Mouse (Mus musculus): Measurements from ENCODE around the gene Slc23a2.

Slc23a2 gene

DNA sequence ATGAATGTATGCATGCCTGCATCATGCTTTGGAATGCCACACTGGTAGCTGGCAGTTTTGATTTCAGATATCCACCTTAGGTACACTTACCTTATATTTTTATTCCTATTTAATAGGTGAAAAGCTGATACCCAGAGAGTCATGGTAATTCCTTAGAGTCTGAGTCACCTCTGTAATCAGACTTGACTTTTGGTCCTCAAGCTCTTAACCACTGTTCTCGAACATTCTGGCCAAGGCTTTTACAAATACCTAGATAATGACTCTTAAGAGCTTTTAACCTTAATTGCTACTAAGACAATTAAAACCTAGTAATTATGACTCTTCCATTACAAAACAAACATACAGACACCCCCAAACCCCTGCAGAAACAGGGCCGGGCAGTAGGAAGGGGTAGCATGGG, 51.2 kb downstream of the Slc23a2 start:
- Histone ChIP-seq H3K9me3 (ENCODE audit: low read length) (no peaks in the 10 kb centered on the region), H3K27me3 (ENCODE audit: insufficient read depth, low read length) (no peaks in the 10 kb centered on the region), H3K4me3 (replicated peaks; ENCODE audit: low read length) (no peak overlapping the region), H3K4me1 (replicated peaks; ENCODE audit: low read depth, low read length) (peaks cover 13% of the 10 kb centered on the region), H3K36me3 (ENCODE audit: insufficient read depth, low read length) (peaks cover 75% of the 10 kb centered on the region)
- no peak for TF ChIP-seq CTCF (conservative IDR thresholded peaks at IDR 0.05; ENCODE audit: low read length)
- no peak for TF ChIP-seq POU5F1 (IDR thresholded peaks at IDR 0.05; ENCODE audit: borderline replicate concordance, low read length)
- no peak for TF ChIP-seq NANOG (IDR thresholded peaks at IDR 0.05; ENCODE audit: borderline replicate concordance, low read length)

DNA sequence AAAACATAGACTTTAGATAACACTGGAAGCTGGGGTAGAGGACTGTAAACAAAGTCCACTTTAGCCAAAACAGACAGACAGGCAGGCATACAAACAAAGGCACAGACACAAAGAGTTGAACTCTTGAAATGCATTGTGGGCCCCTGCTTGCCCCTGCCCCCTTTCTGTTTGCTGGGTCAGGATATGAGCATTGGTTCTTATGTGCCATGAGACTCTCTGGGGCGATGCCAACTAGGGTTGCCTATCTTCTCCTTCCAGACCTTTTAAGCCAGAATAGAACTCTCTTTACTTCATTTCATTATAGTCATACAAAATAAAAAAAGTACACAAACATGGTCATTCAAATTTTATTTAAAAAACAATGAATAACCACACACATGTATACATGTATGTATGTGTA, 51.6 kb downstream of the Slc23a2 start:
- Histone ChIP-seq H3K4me1 (replicated peaks; ENCODE audit: low read depth, low read length) (peaks cover 13% of the 10 kb centered on the region), H3K4me3 (replicated peaks; ENCODE audit: low read length) (no peak overlapping the region), H3K36me3 (ENCODE audit: insufficient read depth, low read length) (peaks cover 75% of the 10 kb centered on the region), H3K27me3 (ENCODE audit: insufficient read depth, low read length) (no peaks in the 10 kb centered on the region), H3K9me3 (ENCODE audit: low read length) (no peaks in the 10 kb centered on the region)
- TF ChIP-seq CTCF (conservative IDR thresholded peaks at IDR 0.05; ENCODE audit: low read length) = no peak

DNA sequence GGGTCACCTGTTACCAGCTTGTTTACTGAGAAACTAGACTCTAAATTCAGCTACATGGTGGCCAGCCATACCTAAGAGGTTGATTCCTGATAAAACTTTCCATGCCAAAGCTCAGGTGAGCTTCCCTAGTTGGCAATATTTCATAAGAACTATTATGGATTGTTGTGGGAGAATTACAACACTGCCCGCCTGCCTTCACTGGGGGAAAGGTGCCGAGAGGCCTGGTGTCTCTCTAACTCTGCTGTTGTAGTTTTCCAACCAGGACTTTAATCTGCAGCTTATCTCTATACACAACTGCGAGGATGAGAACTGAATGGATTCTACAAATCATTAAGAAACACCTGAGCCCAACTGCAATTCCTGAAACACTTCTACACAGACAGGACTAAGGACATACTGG, 52.2 kb downstream of the Slc23a2 start:
- H3K27me3 ChIP-seq (ENCODE audit: insufficient read depth, low read length) = no peaks in the 10 kb centered on the region
- peaks cover 77% of the 10 kb centered on the region for H3K36me3 ChIP-seq (ENCODE audit: insufficient read depth, low read length)
- no peak overlapping the region for H3K4me3 ChIP-seq (replicated peaks; ENCODE audit: low read length)
- no peak for TF ChIP-seq POU5F1 (IDR thresholded peaks at IDR 0.05; ENCODE audit: borderline replicate concordance, low read length)
- no peak for TF ChIP-seq NANOG (IDR thresholded peaks at IDR 0.05; ENCODE audit: borderline replicate concordance, low read length)
- TF ChIP-seq CTCF (conservative IDR thresholded peaks at IDR 0.05; ENCODE audit: low read length) = no peak
- no peaks in the 10 kb centered on the region for H3K9me3 ChIP-seq (ENCODE audit: low read length)
- H3K4me1 ChIP-seq (replicated peaks; ENCODE audit: low read depth, low read length) = peaks cover 13% of the 10 kb centered on the region

GRCm38 (mm10) chr2:132091749-132092148, 53.2 kb downstream of the Slc23a2 start:
- H3K27me3 ChIP-seq (ENCODE audit: insufficient read depth, low read length) = no peaks in the 10 kb centered on the region
- H3K4me3 ChIP-seq (replicated peaks; ENCODE audit: low read length) = no peak overlapping the region
- peaks cover 82% of the 10 kb centered on the region for H3K36me3 ChIP-seq (ENCODE audit: insufficient read depth, low read length)
- peaks cover 13% of the 10 kb centered on the region for H3K4me1 ChIP-seq (replicated peaks; ENCODE audit: low read depth, low read length)
- no peaks in the 10 kb centered on the region for H3K9me3 ChIP-seq (ENCODE audit: low read length)
- TF ChIP-seq CTCF (conservative IDR thresholded peaks at IDR 0.05; ENCODE audit: low read length) (no peak), NANOG (IDR thresholded peaks at IDR 0.05; ENCODE audit: borderline replicate concordance, low read length) (no peak), POU5F1 (IDR thresholded peaks at IDR 0.05; ENCODE audit: borderline replicate concordance, low read length) (no peak)

DNA sequence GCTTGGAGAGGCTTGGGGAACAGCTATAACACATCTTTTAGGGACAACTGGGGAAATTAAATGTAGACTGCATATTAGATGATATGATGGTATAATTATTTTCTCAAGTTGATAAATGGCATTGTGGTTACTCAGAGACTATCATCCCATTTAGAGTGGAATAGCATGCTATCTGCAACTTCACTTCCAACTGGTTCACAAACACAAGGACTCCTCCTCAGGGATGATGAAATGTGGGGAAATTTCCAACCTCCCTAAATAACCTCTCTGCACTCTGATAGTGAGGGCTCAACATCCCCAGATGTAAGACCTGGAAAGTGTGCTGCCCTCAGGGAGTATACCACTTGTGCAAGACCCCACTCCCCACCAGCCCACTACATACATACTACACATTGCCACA, 60.1 kb downstream of the Slc23a2 start:
- Histone ChIP-seq H3K4me3 (replicated peaks; ENCODE audit: low read length) (no peak overlapping the region), H3K9me3 (ENCODE audit: low read length) (no peaks in the 10 kb centered on the region), H3K4me1 (replicated peaks; ENCODE audit: low read depth, low read length) (no peaks in the 10 kb centered on the region), H3K36me3 (ENCODE audit: insufficient read depth, low read length) (peaks cover 90% of the 10 kb centered on the region), H3K27me3 (ENCODE audit: insufficient read depth, low read length) (no peaks in the 10 kb centered on the region)
- TF ChIP-seq POU5F1 (IDR thresholded peaks at IDR 0.05; ENCODE audit: borderline replicate concordance, low read length) (no peak), NANOG (IDR thresholded peaks at IDR 0.05; ENCODE audit: borderline replicate concordance, low read length) (no peak), CTCF (conservative IDR thresholded peaks at IDR 0.05; ENCODE audit: low read length) (no peak)

DNA sequence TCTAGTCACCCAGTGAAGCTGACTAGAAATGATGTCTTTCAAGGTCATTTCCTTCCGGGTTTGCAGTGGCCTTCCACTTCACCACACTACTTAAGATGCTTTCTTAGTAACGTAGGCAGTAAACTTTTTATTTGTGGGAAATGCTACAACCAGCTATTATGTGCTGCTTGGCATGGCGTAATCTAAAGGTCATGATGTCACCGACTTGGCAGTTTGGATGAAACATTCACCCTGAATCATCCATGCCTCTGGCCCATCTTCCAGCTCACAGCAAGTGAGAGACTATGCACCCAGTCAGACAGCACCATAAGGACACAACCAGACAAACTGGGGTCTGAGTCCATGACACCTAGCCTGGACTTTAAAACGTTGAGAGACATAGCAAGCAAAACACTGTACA, 60.5 kb downstream of the Slc23a2 start:
- no peaks in the 10 kb centered on the region for H3K9me3 ChIP-seq (ENCODE audit: low read length)
- H3K4me3 ChIP-seq (replicated peaks; ENCODE audit: low read length) = no peak overlapping the region
- H3K27me3 ChIP-seq (ENCODE audit: insufficient read depth, low read length) = no peaks in the 10 kb centered on the region
- H3K4me1 ChIP-seq (replicated peaks; ENCODE audit: low read depth, low read length) = no peaks in the 10 kb centered on the region
- H3K36me3 ChIP-seq (ENCODE audit: insufficient read depth, low read length) = peaks cover 87% of the 10 kb centered on the region
- no peak for TF ChIP-seq POU5F1 (IDR thresholded peaks at IDR 0.05; ENCODE audit: borderline replicate concordance, low read length)
- TF ChIP-seq CTCF (conservative IDR thresholded peaks at IDR 0.05; ENCODE audit: low read length) = no peak
- TF ChIP-seq NANOG (IDR thresholded peaks at IDR 0.05; ENCODE audit: borderline replicate concordance, low read length) = no peak

DNA sequence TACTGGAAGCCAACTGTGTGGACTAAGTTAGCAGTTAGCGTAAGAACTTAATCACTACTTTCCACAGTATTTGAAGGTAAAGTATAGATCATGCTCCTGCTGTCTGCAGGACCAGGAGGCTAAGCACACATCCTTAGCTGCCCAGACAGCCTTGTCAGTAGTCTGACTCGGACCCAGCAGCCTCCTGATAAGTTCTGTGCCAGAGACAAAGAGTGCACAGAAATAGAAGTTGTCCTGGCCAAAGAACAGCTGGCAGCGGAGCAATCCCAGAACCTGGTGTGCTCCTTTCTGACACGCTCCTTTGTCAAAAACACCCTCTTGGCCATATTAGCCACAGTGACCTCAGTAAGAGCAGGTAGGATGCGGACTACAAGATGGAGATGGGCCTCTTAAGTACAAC, 65.8 kb downstream of the Slc23a2 start:
- Histone ChIP-seq H3K36me3 (ENCODE audit: insufficient read depth, low read length) (peaks cover 82% of the 10 kb centered on the region), H3K4me3 (replicated peaks; ENCODE audit: low read length) (no peak overlapping the region), H3K27me3 (ENCODE audit: insufficient read depth, low read length) (no peaks in the 10 kb centered on the region), H3K4me1 (replicated peaks; ENCODE audit: low read depth, low read length) (no peaks in the 10 kb centered on the region), H3K9me3 (ENCODE audit: low read length) (no peaks in the 10 kb centered on the region)
- TF ChIP-seq CTCF (conservative IDR thresholded peaks at IDR 0.05; ENCODE audit: low read length) = no peak
- TF ChIP-seq NANOG (IDR thresholded peaks at IDR 0.05; ENCODE audit: borderline replicate concordance, low read length) = no peak
- no peak for TF ChIP-seq POU5F1 (IDR thresholded peaks at IDR 0.05; ENCODE audit: borderline replicate concordance, low read length)

GRCm38 (mm10) chr2:132073052-132073451, 71.9 kb downstream of the Slc23a2 start:
- TF ChIP-seq NANOG (IDR thresholded peaks at IDR 0.05; ENCODE audit: borderline replicate concordance, low read length) (no peak), POU5F1 (IDR thresholded peaks at IDR 0.05; ENCODE audit: borderline replicate concordance, low read length) (no peak), CTCF (conservative IDR thresholded peaks at IDR 0.05; ENCODE audit: low read length) (no peak)
- H3K36me3 ChIP-seq (ENCODE audit: insufficient read depth, low read length) = peaks cover 92% of the 10 kb centered on the region
- H3K9me3 ChIP-seq (ENCODE audit: low read length) = no peaks in the 10 kb centered on the region
- H3K27me3 ChIP-seq (ENCODE audit: insufficient read depth, low read length) = no peaks in the 10 kb centered on the region
- no peak overlapping the region for H3K4me3 ChIP-seq (replicated peaks; ENCODE audit: low read length)
- H3K4me1 ChIP-seq (replicated peaks; ENCODE audit: low read depth, low read length) = 0 out of 2 replicates have a peak, but pooled peaks cover 2% of the 10 kb centered on the region

DNA sequence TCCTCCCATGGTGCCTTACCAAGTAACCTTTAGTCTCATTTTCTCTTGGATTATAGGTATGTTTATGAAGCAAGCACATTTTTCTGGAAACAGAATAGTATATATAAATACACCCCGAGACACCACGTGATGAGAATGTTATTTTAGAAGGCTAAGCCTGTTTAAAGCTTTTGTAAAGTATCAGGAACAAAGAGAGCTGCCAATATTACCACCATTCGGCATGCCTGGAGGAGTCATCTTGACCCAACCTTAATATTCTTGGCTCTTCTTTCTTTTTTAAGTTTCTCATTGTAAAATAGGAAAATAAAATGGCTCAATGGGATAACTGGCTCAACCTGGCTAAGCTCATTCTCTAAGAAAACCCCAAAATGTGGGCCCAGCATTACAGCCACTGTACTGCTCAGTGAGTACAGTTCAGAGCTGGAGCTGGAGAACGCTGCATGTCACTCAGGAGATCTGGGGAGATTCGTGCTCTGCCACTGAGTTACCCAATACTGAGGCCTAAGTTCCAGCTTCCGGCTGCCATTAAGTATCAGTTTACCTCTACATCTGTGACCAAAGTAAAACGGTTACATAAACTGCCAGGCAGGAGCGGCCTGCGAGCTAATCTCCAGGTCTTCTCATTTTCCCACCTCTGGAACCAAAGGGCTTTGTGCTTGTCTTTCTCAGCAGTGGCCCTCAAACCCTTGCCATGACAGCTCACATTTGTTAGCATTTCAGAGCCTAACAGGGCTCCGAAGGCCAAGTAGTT, 74.7 kb downstream of the Slc23a2 start:
- H3K4me1 ChIP-seq (replicated peaks; ENCODE audit: low read depth, low read length) = 0 out of 2 replicates have a peak, but pooled peaks cover 2% of the 10 kb centered on the region
- no peaks in the 10 kb centered on the region for H3K9me3 ChIP-seq (ENCODE audit: low read length)
- TF ChIP-seq POU5F1 (IDR thresholded peaks at IDR 0.05; ENCODE audit: borderline replicate concordance, low read length) (no peak), NANOG (IDR thresholded peaks at IDR 0.05; ENCODE audit: borderline replicate concordance, low read length) (no peak), CTCF (conservative IDR thresholded peaks at IDR 0.05; ENCODE audit: low read length) (no peak)
- H3K4me3 ChIP-seq (replicated peaks; ENCODE audit: low read length) = no peak overlapping the region
- H3K27me3 ChIP-seq (ENCODE audit: insufficient read depth, low read length) = no peaks in the 10 kb centered on the region
- H3K36me3 ChIP-seq (ENCODE audit: insufficient read depth, low read length) = peaks cover 88% of the 10 kb centered on the region

Data from E14TG2a.4 (cell line).